Mouse (Mus musculus) lung, adult 2 months (tissue): ENCODE results near the gene Plekhm2. TPM values are rescaled to one million over a fixed set of nuclear protein-coding genes. Genes with fewer than 3 reads are reported as not detected.

Experiments used
- DNase-seq: peaks from one replicate; pipeline ENCODE4 v3.0.0; 2022
- H3K4me1 ChIP-seq: fragments of 200-500 bp; 2 replicates; pipeline ENCODE4 v1.6.1; 2011; ENCODE audit warnings: low read length; ENCODE audit not compliant: control insufficient read depth, insufficient read depth
- H3K4me3 ChIP-seq: fragments of 200-500 bp; replicated peaks from 2 replicates; pipeline ENCODE3; 2011; ENCODE audit warnings: low read depth, mild to moderate bottlenecking, control low read depth, low read length; ENCODE audit errors: extremely low read depth
- CTCF ChIP-seq: fragments of 200-500 bp; IDR thresholded peaks from 2 replicates; pipeline ENCODE4 v1.5.1; 2011; ENCODE audit warnings: mild to moderate bottlenecking, low read length, control low read depth; ENCODE audit not compliant: insufficient read depth
- POLR2A ChIP-seq: fragments of 200-500 bp; IDR thresholded peaks from 2 replicates; pipeline ENCODE4 v1.6.1; 2011; ENCODE audit warnings: low read depth, mild to moderate bottlenecking, control low read depth, low read length, borderline replicate concordance; ENCODE audit errors: extremely low read depth
- WGBS: fragments of 180-500 bp; shearing (Covaris S2); methylation state at CpG from one replicate; pipeline ENCODE4 v1.1.7; 2018; 5-methylcytosine and 5-hydroxymethylcytosine counted together
- polyA plus RNA-seq: library from polyadenylated mRNA; depleted of rRNA; stranded (reverse); fragments of >200 nt; gene quantifications from 2 replicates; pipeline ENCODE4 v1.2.3, GENCODE M21; 2012

Gene Plekhm2
- polyA plus RNA-seq, 1 experiment, result 52.3 TPM

- DNase-seq, result no peak
- Histone ChIP-seq H3K4me3 (no peak overlapping the region), H3K4me1 (peaks cover 5% of the 10 kb centered on the region; the same call in 1 of the 2 replicates)
- 72% methylated on average over 11 of the region's 11 CpGs for WGBS
- peak; percentile 7; the same call in 1 of the 2 replicates for TF ChIP-seq CTCF
- TF ChIP-seq POLR2A, result no peak
These were observed 25.2 kb downstream of the Plekhm2 start for GRCm38 (mm10) chr4:141639474-141639873.

GRCm38 (mm10) chr4:141636693-141637092 lies 28.0 kb downstream of the Plekhm2 start:
- 89% methylated on average over 5 of the region's 5 CpGs for WGBS
- TF ChIP-seq CTCF (no peak), POLR2A (no peak)
- no peak for DNase-seq
- no peaks in the 10 kb centered on the region for H3K4me1 ChIP-seq
- no peak overlapping the region for H3K4me3 ChIP-seq

GRCm38 (mm10) chr4:141635991-141636390 lies 28.7 kb downstream of the Plekhm2 start:
- WGBS, result 82% methylated on average over 9 of the region's 9 CpGs
- TF ChIP-seq CTCF (no peak), POLR2A (no peak)
- DNase-seq, result no peak
- Histone ChIP-seq H3K4me3 (no peak overlapping the region), H3K4me1 (no peaks in the 10 kb centered on the region)

DNA sequence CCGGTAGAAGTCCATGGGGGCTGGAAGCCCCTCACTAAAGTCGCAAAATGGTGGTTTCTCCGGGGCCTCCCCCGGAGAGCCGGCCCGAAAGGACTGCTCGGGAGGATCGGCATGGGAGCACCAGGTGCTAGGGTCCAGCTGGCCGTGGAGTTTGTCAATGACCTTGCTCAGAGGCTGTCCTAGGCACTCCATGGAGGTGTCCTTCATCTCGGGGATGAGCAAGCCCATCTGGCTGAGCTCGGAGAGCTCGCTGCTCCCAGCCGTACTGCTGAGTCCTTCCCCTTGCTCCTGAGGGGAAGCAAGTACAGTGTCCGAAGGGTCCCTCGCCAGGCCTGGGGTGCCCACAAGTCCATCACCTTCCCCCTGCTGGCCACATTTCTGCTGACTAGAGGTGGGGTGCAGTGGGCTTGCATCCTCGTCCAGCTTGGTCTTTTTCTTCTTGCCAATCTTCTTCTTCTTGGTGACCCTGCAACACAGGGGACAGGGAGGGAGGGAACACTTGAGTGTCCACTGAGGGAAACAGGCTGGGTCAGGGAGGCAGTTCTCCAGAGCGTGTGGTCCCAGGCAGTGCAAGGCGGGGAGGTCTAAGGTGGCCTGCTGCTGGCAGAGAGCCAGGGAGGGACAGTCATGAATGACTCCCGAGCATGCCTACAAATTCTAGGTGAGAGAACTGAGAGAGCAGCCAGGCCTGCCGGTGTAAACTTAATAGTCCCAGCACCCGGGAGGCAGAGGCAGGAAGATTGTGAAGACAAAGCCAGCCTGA lies 32.4 kb downstream of the Plekhm2 start:
- WGBS, result 80% methylated on average over 21 of the region's 21 CpGs
- Histone ChIP-seq H3K4me3 (no peak overlapping the region), H3K4me1 (no peaks in the 10 kb centered on the region)
- no peak for TF ChIP-seq CTCF
- TF ChIP-seq POLR2A, result no peak
- no peak for DNase-seq

DNA sequence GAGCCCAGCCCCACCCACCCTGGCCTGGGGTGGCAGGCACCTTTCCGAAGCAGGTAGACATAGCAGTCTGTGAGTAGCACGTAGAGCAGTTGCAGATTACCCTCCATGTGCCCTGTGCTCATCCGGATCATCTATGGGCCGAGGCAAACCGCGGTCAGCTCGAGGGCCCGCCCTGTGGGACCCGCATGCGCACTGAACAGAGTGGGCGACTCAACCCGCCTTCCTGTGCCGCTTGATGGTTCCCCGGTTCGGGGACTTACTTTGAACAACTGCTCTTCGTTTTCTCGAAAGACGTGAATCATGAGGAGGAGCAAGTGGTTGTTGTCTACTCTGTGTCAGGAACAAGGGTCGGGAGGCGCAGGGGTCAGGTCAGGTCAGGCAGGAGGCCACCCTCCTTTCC lies 33.4 kb downstream of the Plekhm2 start:
- 92% methylated on average over 20 of the region's 20 CpGs for WGBS
- H3K4me1 ChIP-seq, result no peaks in the 10 kb centered on the region

DNA sequence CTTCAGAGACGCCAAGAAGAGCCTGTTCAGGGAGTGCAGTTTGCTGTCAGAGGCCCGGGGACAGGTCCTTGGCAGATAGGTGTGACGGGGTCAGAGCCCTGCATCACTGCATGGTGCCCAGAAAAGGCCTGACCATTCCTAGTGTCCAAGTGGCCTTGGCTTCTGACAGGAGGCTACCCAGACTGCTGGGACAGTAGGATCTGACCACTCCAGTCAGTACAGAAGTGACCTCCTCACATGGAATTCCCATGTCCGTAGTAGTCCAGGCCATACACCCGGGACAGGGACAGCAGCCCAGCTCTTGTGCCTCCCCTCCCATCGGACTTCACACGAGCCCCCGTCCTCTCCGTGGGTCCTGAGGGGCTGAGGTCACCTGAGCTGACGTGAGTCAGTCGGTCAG lies 34.7 kb downstream of the Plekhm2 start:
- TF ChIP-seq POLR2A (no peak), CTCF (no peak)
- Histone ChIP-seq H3K4me1 (no peaks in the 10 kb centered on the region), H3K4me3 (no peak overlapping the region)
- no peak for DNase-seq
- 92% methylated on average over 11 of the region's 11 CpGs for WGBS

More for the DNA sequence above, 33.4 kb downstream of the Plekhm2 start:
- H3K4me3 ChIP-seq, result no peak overlapping the region
- TF ChIP-seq CTCF (no peak), POLR2A (no peak)
- no peak for DNase-seq

DNA sequence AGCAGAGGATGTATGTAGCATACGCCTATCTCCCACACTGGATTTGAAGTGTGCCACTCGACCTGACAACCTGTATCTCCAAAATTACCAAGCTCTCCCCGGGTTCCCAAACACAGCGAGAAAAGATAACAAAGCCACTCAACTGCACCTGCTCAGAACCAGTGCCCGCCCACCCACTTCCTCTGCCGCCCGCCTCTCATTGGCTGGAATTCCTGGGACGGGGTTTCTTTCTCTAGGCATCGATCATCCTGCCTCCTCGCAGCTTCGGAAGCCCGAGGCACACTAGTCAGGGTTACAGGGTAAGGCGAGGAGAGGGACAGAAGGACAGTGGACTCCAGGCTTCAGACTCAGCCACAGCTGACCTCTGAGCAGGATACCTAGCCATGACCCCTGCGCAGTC lies 36.0 kb downstream of the Plekhm2 start:
- WGBS, result 78% methylated on average over 14 of the region's 14 CpGs
- Histone ChIP-seq H3K4me3 (no peak overlapping the region), H3K4me1 (peaks cover under 1% of the 10 kb centered on the region; the same call in 1 of the 2 replicates)
- TF ChIP-seq CTCF (no peak), POLR2A (no peak)
- no peak for DNase-seq

DNA sequence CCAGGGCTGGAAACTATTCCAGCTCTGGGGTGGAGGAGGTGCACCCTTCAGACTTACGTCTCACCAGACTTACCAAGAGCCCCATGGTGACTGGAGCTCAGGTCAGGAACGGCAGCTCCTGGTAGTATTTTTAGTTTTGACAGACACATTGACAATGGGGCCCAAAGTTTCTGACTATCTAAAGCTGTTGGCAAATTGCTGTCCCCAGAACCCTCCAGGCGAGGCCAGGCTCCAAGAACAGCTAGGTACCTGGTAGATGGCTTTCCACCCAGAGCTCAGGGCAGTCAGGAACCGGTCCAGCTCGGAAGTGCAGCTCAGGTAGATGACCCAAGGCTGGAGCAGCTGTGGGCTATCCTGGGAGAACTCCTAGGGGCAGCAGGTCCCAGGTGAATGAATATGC lies 37.2 kb downstream of the Plekhm2 start:
- no peak for DNase-seq
- 88% methylated on average over 5 of the region's 5 CpGs for WGBS
- no peak overlapping the region for H3K4me3 ChIP-seq

GRCm38 (mm10) chr4:141625774-141626550 lies 38.7 kb downstream of the Plekhm2 start:
- peaks cover 4% of the 10 kb centered on the region; the same call in 1 of the 2 replicates for H3K4me1 ChIP-seq
- no peak for DNase-seq
- H3K4me3 ChIP-seq, result no peak overlapping the region
- TF ChIP-seq CTCF, result no peak
- no peak for TF ChIP-seq POLR2A
- 88% methylated on average over 16 of the region's 16 CpGs for WGBS

More for the DNA sequence above, 37.2 kb downstream of the Plekhm2 start:
- TF ChIP-seq CTCF (no peak), POLR2A (no peak)
- H3K4me1 ChIP-seq, result peaks cover 4% of the 10 kb centered on the region; the same call in 1 of the 2 replicates
